Mouse (Mus musculus) brain, embryonic 14.5 days (tissue): Measurements from ENCODE around the gene Adamts9.

Experiments
- CTCF ChIP-seq: fragments of 200-500 bp; IDR thresholded peaks from 2 replicates; pipeline ENCODE4 v1.5.1; 2012; ENCODE audit warnings: inconsistent platforms, mild to moderate bottlenecking, moderate library complexity, borderline replicate concordance; ENCODE audit not compliant: insufficient read depth, insufficient read length; ENCODE audit errors: extremely low read depth
- POLR2A ChIP-seq: fragments of 200-500 bp; IDR thresholded peaks from 2 replicates; pipeline ENCODE4 v1.6.1; 2012; ENCODE audit warnings: mild to moderate bottlenecking, inconsistent platforms, borderline replicate concordance; ENCODE audit not compliant: poor library complexity, insufficient read depth, insufficient read length, severe bottlenecking; ENCODE audit errors: extremely low read depth

DNA sequence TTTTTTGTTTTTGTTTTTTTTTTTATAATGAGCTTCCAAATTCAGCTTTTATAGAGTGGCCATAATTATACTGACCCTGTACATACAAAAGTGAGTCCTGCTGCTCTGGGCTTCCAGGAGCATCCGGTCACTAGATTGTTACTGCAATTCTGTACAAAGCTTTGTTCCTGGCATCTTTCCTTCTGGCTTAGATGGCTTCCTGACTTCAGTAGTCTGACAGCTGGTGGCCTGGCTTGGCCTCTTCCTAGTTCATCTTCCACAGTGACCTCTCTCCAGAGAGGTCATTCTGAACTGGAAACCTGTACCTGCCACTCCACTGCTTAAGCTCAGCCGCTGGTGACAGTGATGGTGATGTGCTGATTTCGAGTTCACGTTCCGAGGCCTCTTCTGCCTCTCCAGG lies 217.2 kb downstream of the Adamts9 start:
- TF ChIP-seq CTCF: no peak
- TF ChIP-seq POLR2A: no peak
